ENCODE assay signal across 20 mouse cellular contexts in genomic region chr1:87649219-87649805, GRCm38 (mm10). TPM values are rescaled to one million over a fixed set of nuclear protein-coding genes. Genes with fewer than 3 reads are reported as not detected.
DNase-seq lines count a peak whose midpoint lies in the region; ATAC-seq and TF ChIP-seq lines count a peak whose summit lies in the region.
"Had no signal": no experiment of that assay in that cellular context is flagged by ENCODE, and none has a peak within 500 bp of the region (broad histone marks: within the 10 kb centered on the region; RNA-seq: fewer than 3 reads in every experiment).

No protein-coding gene starts in this region.

- no peak overlapping the region for H3K4me2 ChIP-seq in lung, postnatal 0 days (replicated peaks; ENCODE audit: low read depth, low read length)
- no peak overlapping the region for H3K4me2 ChIP-seq in intestine, embryonic 16.5 days (ENCODE audit: low read depth, low read length)
- H3K4me2 ChIP-seq in liver, postnatal 0 days (ENCODE audit: low read depth, low read length): peak overlapping the region; percentile 38; the same call in 1 of the 2 replicates
- no peak overlapping the region for H3K4me2 ChIP-seq in midbrain, embryonic 13.5 days (replicated peaks)
- H3K4me2 ChIP-seq: limb, embryonic 15.5 days; midbrain, embryonic 11.5 days; neural tube, embryonic 13.5 days had no signal

- H3K27ac ChIP-seq in lung, postnatal 0 days (ENCODE audit: low read length): peak overlapping the region; percentile 20; the same call in 1 of the 2 replicates
- H3K27ac ChIP-seq in bone marrow macrophage, adult 2 months (ENCODE audit: insufficient read depth, low read depth, low read length): peak overlapping the region; percentile 92
- H3K27ac ChIP-seq in intestine, embryonic 16.5 days (ENCODE audit: low read length): no peak overlapping the region
- H3K27ac ChIP-seq in liver, postnatal 0 days (ENCODE audit: low read depth): peak overlapping the region; percentile 89
- H3K27ac ChIP-seq in midbrain, embryonic 13.5 days: no peak overlapping the region
- H3K27ac ChIP-seq: limb, embryonic 15.5 days; neural tube, embryonic 13.5 days had no signal

- H3K9me3 ChIP-seq in lung, postnatal 0 days (ENCODE audit: low read length): no peaks in the 10 kb centered on the region
- H3K9me3 ChIP-seq in intestine, embryonic 16.5 days (ENCODE audit: control insufficient read depth, low read length): no peaks in the 10 kb centered on the region
- no peaks in the 10 kb centered on the region for H3K9me3 ChIP-seq in liver, postnatal 0 days (ENCODE audit: low read length)
- no peaks in the 10 kb centered on the region for H3K9me3 ChIP-seq in midbrain, embryonic 13.5 days
- H3K9me3 ChIP-seq: limb, embryonic 15.5 days; neural tube, embryonic 13.5 days had no signal

- no peak for DNase-seq in lung, postnatal 0 days (ENCODE audit: low spot score)
- no peak for DNase-seq in lung, postnatal 25 days (ENCODE audit: low spot score)
- no peak for DNase-seq in liver, postnatal 0 days
- DNase-seq in right cerebral cortex, adult 18-20 months: no peak
- DNase-seq: cerebellum, adult 18-20 months; cerebellum, postnatal 36 days; gastrocnemius, postnatal 36 days; kidney, adult 11 months; kidney, postnatal 25 days; lung, postnatal 14 days; right cerebral cortex, postnatal 4 days; thymus, adult 2 months had no signal

- H3K9ac ChIP-seq in lung, postnatal 0 days (replicated peaks; ENCODE audit: low read depth): no peak overlapping the region
- H3K9ac ChIP-seq in intestine, embryonic 16.5 days (ENCODE audit: low read depth, low read length): no peak overlapping the region
- peak overlapping the region; percentile 27; the same call in 1 of the 2 replicates for H3K9ac ChIP-seq in liver, postnatal 0 days (replicated peaks)
- no peak overlapping the region for H3K9ac ChIP-seq in midbrain, embryonic 13.5 days (replicated peaks)
- H3K9ac ChIP-seq: limb, embryonic 15.5 days; neural tube, embryonic 13.5 days had no signal

- no peak for TF ChIP-seq CTCF in lung, postnatal 0 days (IDR thresholded peaks at IDR 0.05)
- TF ChIP-seq CTCF in bone marrow macrophage, adult 2 months (IDR thresholded peaks at IDR 0.05; ENCODE audit: low read depth, low read length): no peak
- TF ChIP-seq CTCF in liver, postnatal 0 days (IDR thresholded peaks at IDR 0.05; ENCODE audit: low read depth): no peak

- no peak overlapping the region for H3K4me3 ChIP-seq in lung, postnatal 0 days (ENCODE audit: low read depth, low read length)
- no peak overlapping the region for H3K4me3 ChIP-seq in bone marrow macrophage, adult 2 months (ENCODE audit: insufficient read depth, low read length)
- H3K4me3 ChIP-seq in intestine, embryonic 16.5 days (ENCODE audit: low read length): no peak overlapping the region
- H3K4me3 ChIP-seq in liver, postnatal 0 days (ENCODE audit: low read depth, low read length): no peak overlapping the region
- no peak overlapping the region for H3K4me3 ChIP-seq in midbrain, embryonic 13.5 days (replicated peaks)
- H3K4me3 ChIP-seq: limb, embryonic 15.5 days; neural tube, embryonic 13.5 days had no signal

- no peaks in the 10 kb centered on the region for H3K36me3 ChIP-seq in lung, postnatal 0 days (ENCODE audit: insufficient read depth, low read length)
- no peaks in the 10 kb centered on the region for H3K36me3 ChIP-seq in intestine, embryonic 16.5 days (ENCODE audit: control insufficient read depth, insufficient read depth, low read length)
- H3K36me3 ChIP-seq in liver, postnatal 0 days (replicated peaks; ENCODE audit: insufficient read depth, low read length): 0 out of 2 replicates have a peak, but pooled peaks cover 5% of the 10 kb centered on the region
- H3K36me3 ChIP-seq in midbrain, embryonic 13.5 days: no peaks in the 10 kb centered on the region
- H3K36me3 ChIP-seq: limb, embryonic 15.5 days; neural tube, embryonic 13.5 days had no signal

- no peaks in the 10 kb centered on the region; the same call in 1 of the 2 replicates for H3K4me1 ChIP-seq in lung, postnatal 0 days (ENCODE audit: insufficient read depth, low read depth, low read length)
- H3K4me1 ChIP-seq in bone marrow macrophage, adult 2 months (ENCODE audit: control insufficient read depth, insufficient read depth, low read length): peaks cover 73% of the 10 kb centered on the region
- H3K4me1 ChIP-seq in intestine, embryonic 16.5 days (ENCODE audit: control insufficient read depth, insufficient read depth, low read length): peaks cover 9% of the 10 kb centered on the region; the same call in 1 of the 2 replicates
- H3K4me1 ChIP-seq in liver, postnatal 0 days (ENCODE audit: insufficient read depth): peaks cover 52% of the 10 kb centered on the region
- no peaks in the 10 kb centered on the region for H3K4me1 ChIP-seq in midbrain, embryonic 13.5 days (replicated peaks)
- H3K4me1 ChIP-seq: limb, embryonic 15.5 days; neural tube, embryonic 13.5 days had no signal

- TF ChIP-seq POLR2A in bone marrow macrophage, adult 2 months (IDR thresholded peaks at IDR 0.05; ENCODE audit: borderline replicate concordance, low read depth, low read length): no peak

- no peaks in the 10 kb centered on the region for H3K27me3 ChIP-seq in lung, postnatal 0 days (replicated peaks; ENCODE audit: insufficient read depth, low read length)
- H3K27me3 ChIP-seq in intestine, embryonic 16.5 days (replicated peaks; ENCODE audit: control insufficient read depth, insufficient read depth, low read length): no peaks in the 10 kb centered on the region
- H3K27me3 ChIP-seq in liver, postnatal 0 days (ENCODE audit: insufficient read depth, low read length): no peaks in the 10 kb centered on the region
- no peaks in the 10 kb centered on the region for H3K27me3 ChIP-seq in midbrain, embryonic 13.5 days
- H3K27me3 ChIP-seq: limb, embryonic 15.5 days; neural tube, embryonic 13.5 days had no signal

- peak; percentile 43 for ATAC-seq in lung, postnatal 0 days
- ATAC-seq in intestine, embryonic 16.5 days: peak; percentile 62; the same call in 1 of the 2 replicates
- 0 out of 2 replicates have a peak, but pooled peaks have one; percentile 16 for ATAC-seq in liver, postnatal 0 days
- no peak for ATAC-seq in midbrain, embryonic 13.5 days
- ATAC-seq: CD4-positive, CD25-positive, alpha-beta regulatory T cell, adult 4 months; forebrain, embryonic 14.5 days had no signal

- peak; percentile 64 for TF ChIP-seq EP300 in lung, postnatal 0 days (IDR thresholded peaks at IDR 0.05)
- no peak for TF ChIP-seq EP300 in liver, postnatal 0 days (IDR thresholded peaks at IDR 0.05; ENCODE audit: low read depth)

- 31% methylated on average over 4 of the region's 4 CpGs for WGBS in lung, postnatal 0 days
- WGBS in intestine, embryonic 16.5 days: 53% methylated on average over 4 of the region's 4 CpGs
- 28% methylated on average over 4 of the region's 4 CpGs for WGBS in liver, postnatal 0 days (ENCODE audit: insufficient replicate concordance)
- 79% methylated on average over 4 of the region's 4 CpGs for WGBS in midbrain, embryonic 13.5 days

RNA-seq across cellular contexts. Expression of gene Inpp5d, which starts 29.2 kb away (rescaled TPM):
- polyA plus RNA-seq in lung, postnatal 0 days (2015; fragmentation: Nextera tagmentation; extraction: Ambion mirVana): 13.5 and 13.6 TPM in 2 replicates
- 174 and 202 TPM in 2 replicates for polyA plus RNA-seq in bone marrow macrophage, adult 2 months (2012; ENCODE audit: insufficient read depth, insufficient read length, missing spikeins)
- 3.4 and 5.3 TPM in 2 replicates for polyA plus RNA-seq in intestine, embryonic 16.5 days (2015; fragmentation: Nextera tagmentation; extraction: Ambion mirVana)
- polyA plus RNA-seq in liver, postnatal 0 days (2015; fragmentation: Nextera tagmentation; extraction: Ambion mirVana): 11.3 and 13.3 TPM in 2 replicates
- 1.9 and 2.5 TPM in 2 replicates for polyA plus RNA-seq in midbrain, embryonic 13.5 days (2015; fragmentation: Nextera tagmentation; extraction: Ambion mirVana)

Comparison
In these comparisons a context has a peak if more than half of its experiments do, and no peak if none do; other contexts are left out.
1. H3K27ac ChIP-seq: peak in lung, postnatal 0 days (single experiment), bone marrow macrophage, adult 2 months (single experiment) and liver, postnatal 0 days (single experiment); none in intestine, embryonic 16.5 days (single experiment) and midbrain, embryonic 13.5 days (single experiment).
2. RNA of gene Inpp5d, which starts 29.2 kb away (polyA plus RNA-seq): 174 to 202 TPM in bone marrow macrophage, adult 2 months; 13.5 to 13.6 TPM in lung, postnatal 0 days, 11.3 to 13.3 TPM in liver, postnatal 0 days, 3.4 to 5.3 TPM in intestine, embryonic 16.5 days and 1.9 to 2.5 TPM in midbrain, embryonic 13.5 days; every median in the first group is over 10 times any median in the second.